Mouse (Mus musculus): ENCODE data around the gene Cdh16. TPM values are rescaled to one million over a fixed set of nuclear protein-coding genes. Genes with fewer than 3 reads are reported as not detected.
"Not testable (repeated sequence)": the region's sequence is repeated elsewhere in the genome, so short reads cannot be mapped to it uniquely, and the experiment has no call there.

Gene Cdh16
- not detected in 3 replicates for total RNA-seq (2017)

- no peak for ATAC-seq (replicated peaks; ENCODE audit: insufficient number of reproducible peaks, low FRiP score, low TSS enrichment, poor library complexity, severe bottlenecking)
Measured at GRCm38 (mm10) chr8:104624161-104624560, at the start of gene Cdh16. Gene Cdh16, minus strand, starts transcription at chr8:104624396.

- no peak for ATAC-seq (replicated peaks; ENCODE audit: insufficient number of reproducible peaks, low FRiP score, low TSS enrichment, poor library complexity, severe bottlenecking)
Measured at GRCm38 (mm10) chr8:104655614-104656013, 31.4 kb upstream of the Cdh16 start.

- peak; percentile 95 for ATAC-seq (replicated peaks; ENCODE audit: insufficient number of reproducible peaks, low FRiP score, low TSS enrichment, poor library complexity, severe bottlenecking)
Measured at GRCm38 (mm10) chr8:104654984-104655383, 30.8 kb upstream of the Cdh16 start.

- not testable (repeated sequence) for ATAC-seq (replicated peaks; ENCODE audit: insufficient number of reproducible peaks, low FRiP score, low TSS enrichment, poor library complexity, severe bottlenecking)
Measured at GRCm38 (mm10) chr8:104644187-104644586, 20.0 kb upstream of the Cdh16 start.

GRCm38 (mm10) chr8:104642324-104642654 lies 18.1 kb upstream of the Cdh16 start:
- no peak for ATAC-seq (replicated peaks; ENCODE audit: insufficient number of reproducible peaks, low FRiP score, low TSS enrichment, poor library complexity, severe bottlenecking)

GRCm38 (mm10) chr8:104641426-104642323 lies 17.5 kb upstream of the Cdh16 start, which contains the start of gene Ciao2b:
Gene Ciao2b, minus strand, starts transcription at chr8:104641965.
- ATAC-seq (replicated peaks; ENCODE audit: insufficient number of reproducible peaks, low FRiP score, low TSS enrichment, poor library complexity, severe bottlenecking) = peak; percentile 85

- ATAC-seq (replicated peaks; ENCODE audit: insufficient number of reproducible peaks, low FRiP score, low TSS enrichment, poor library complexity, severe bottlenecking) = no peak
Measured at GRCm38 (mm10) chr8:104640831-104641370, 16.7 kb upstream of the Cdh16 start.

GRCm38 (mm10) chr8:104640241-104640640 lies 16.0 kb upstream of the Cdh16 start:
- ATAC-seq (replicated peaks; ENCODE audit: insufficient number of reproducible peaks, low FRiP score, low TSS enrichment, poor library complexity, severe bottlenecking) = no peak

- ATAC-seq (replicated peaks; ENCODE audit: insufficient number of reproducible peaks, low FRiP score, low TSS enrichment, poor library complexity, severe bottlenecking) = no peak
Measured at GRCm38 (mm10) chr8:104638010-104638409, 13.8 kb upstream of the Cdh16 start.

GRCm38 (mm10) chr8:104635004-104635710 lies 11.0 kb upstream of the Cdh16 start:
- no peak for ATAC-seq (replicated peaks; ENCODE audit: insufficient number of reproducible peaks, low FRiP score, low TSS enrichment, poor library complexity, severe bottlenecking)

- no peak for ATAC-seq (replicated peaks; ENCODE audit: insufficient number of reproducible peaks, low FRiP score, low TSS enrichment, poor library complexity, severe bottlenecking)
Measured at GRCm38 (mm10) chr8:104633156-104633744, 9.1 kb upstream of the Cdh16 start.

GRCm38 (mm10) chr8:104632486-104632885 lies 8.3 kb upstream of the Cdh16 start:
- no peak for ATAC-seq (replicated peaks; ENCODE audit: insufficient number of reproducible peaks, low FRiP score, low TSS enrichment, poor library complexity, severe bottlenecking)

GRCm38 (mm10) chr8:104631975-104632374 lies 7.8 kb upstream of the Cdh16 start:
- ATAC-seq (replicated peaks; ENCODE audit: insufficient number of reproducible peaks, low FRiP score, low TSS enrichment, poor library complexity, severe bottlenecking) = no peak

- peak; percentile 62; the same call in 1 of the 2 replicates for ATAC-seq (replicated peaks; ENCODE audit: insufficient number of reproducible peaks, low FRiP score, low TSS enrichment, poor library complexity, severe bottlenecking)
Measured at GRCm38 (mm10) chr8:104630981-104631663, 6.9 kb upstream of the Cdh16 start, which contains the start of gene Rrad. Gene Rrad, minus strand, starts transcription at chr8:104631327.

GRCm38 (mm10) chr8:104630574-104630973 lies 6.4 kb upstream of the Cdh16 start:
- 0 out of 2 replicates have a peak, but pooled peaks have one; percentile 11 for ATAC-seq (replicated peaks; ENCODE audit: insufficient number of reproducible peaks, low FRiP score, low TSS enrichment, poor library complexity, severe bottlenecking)

GRCm38 (mm10) chr8:104630111-104630479 lies 5.9 kb upstream of the Cdh16 start:
- ATAC-seq (replicated peaks; ENCODE audit: insufficient number of reproducible peaks, low FRiP score, low TSS enrichment, poor library complexity, severe bottlenecking) = no peak

GRCm38 (mm10) chr8:104629306-104630110 lies 5.3 kb upstream of the Cdh16 start:
- no peak for ATAC-seq (replicated peaks; ENCODE audit: insufficient number of reproducible peaks, low FRiP score, low TSS enrichment, poor library complexity, severe bottlenecking)

- ATAC-seq (replicated peaks; ENCODE audit: insufficient number of reproducible peaks, low FRiP score, low TSS enrichment, poor library complexity, severe bottlenecking) = no peak
Measured at GRCm38 (mm10) chr8:104628402-104628801, 4.2 kb upstream of the Cdh16 start.
